Comparison of ENCODE assay signal across 9 mouse cellular contexts in the genomic region with DNA sequence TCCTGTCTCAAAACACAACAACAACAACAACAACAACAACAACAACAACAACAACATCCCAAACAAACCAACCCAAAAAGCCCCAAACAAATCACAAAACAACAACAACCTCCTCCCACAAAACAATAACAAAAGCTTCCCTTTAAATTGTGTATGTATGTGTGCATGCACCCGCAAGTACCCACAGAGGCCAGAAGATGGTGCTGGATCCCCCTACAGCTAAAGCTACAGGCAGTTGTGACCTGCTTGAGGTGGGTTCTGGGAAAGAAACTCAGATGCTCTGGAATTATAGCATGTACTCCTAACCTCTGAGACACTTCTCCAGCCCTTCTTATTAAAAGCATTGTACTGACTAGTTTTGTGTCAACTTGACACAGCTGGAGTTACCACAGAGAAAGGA. TPM values are rescaled to one million over a fixed set of nuclear protein-coding genes. Genes with fewer than 3 reads are reported as not detected.
A peak's percentile ranks its signal among the peaks of the same experiment; 100 is the strongest.
DNase-seq lines count a peak whose midpoint lies in the region; ATAC-seq and TF ChIP-seq lines count a peak whose summit lies in the region.
"Had no signal": no experiment of that assay in that cellular context is flagged by ENCODE, and none has a peak within 500 bp of the region (broad histone marks: within the 10 kb centered on the region; RNA-seq: fewer than 3 reads in every experiment).

No protein-coding gene starts in this region.

- in situ Hi-C loops in CH12.LX (cut with MboI; ENCODE audit: low pct_ligation_motif_present, low pct_unique_long_range_greater_than_20kb, low sequenced_read_pairs), result no loop called here

- no peak overlapping the region for H3K9ac ChIP-seq in hindbrain, postnatal 0 days (replicated peaks; ENCODE audit: low read length)
- H3K9ac ChIP-seq in hindbrain, embryonic 14.5 days, result no peak overlapping the region
- H3K9ac ChIP-seq in CH12.LX (ENCODE audit: insufficient read depth, low read depth), result no peak overlapping the region
- H3K9ac ChIP-seq in liver, postnatal 0 days (replicated peaks), result no peak overlapping the region
- H3K9ac ChIP-seq: embryonic facial prominence, embryonic 15.5 days had no signal

- no peak for TF ChIP-seq EP300 in CH12.LX (IDR thresholded peaks at IDR 0.05; ENCODE audit: low read length)
- TF ChIP-seq EP300 in liver, postnatal 0 days (IDR thresholded peaks at IDR 0.05; ENCODE audit: low read depth), result no peak

- no peak for TF ChIP-seq POLR2A in CH12.LX (IDR thresholded peaks at IDR 0.05; ENCODE audit: low read depth, low read length)

- peak; percentile 59 for TF ChIP-seq CTCF in hindbrain, postnatal 0 days (IDR thresholded peaks at IDR 0.05; ENCODE audit: low read depth)
- TF ChIP-seq CTCF in CH12.LX (conservative IDR thresholded peaks at IDR 0.05 in 1 of 2, IDR thresholded peaks at IDR 0.05 in 1 of 2; ENCODE audit: low read depth in 2 of 2, low read length in 2 of 2), result peak; percentile 57 to 80
- TF ChIP-seq CTCF in liver, postnatal 0 days (IDR thresholded peaks at IDR 0.05; ENCODE audit: low read depth), result peak; percentile 80

- dilution Hi-C loops in CH12.LX (cut with MboI; ENCODE audit: extremely low pct_ligation_motif_present, extremely low pct_unique_long_range_greater_than_20kb, low sequenced_read_pairs), result no loop called here

- H3K79me2 ChIP-seq in CH12.LX (replicated peaks; ENCODE audit: control insufficient read depth, extremely low read depth, insufficient read depth, poor library complexity, severe bottlenecking), result no peaks in the 10 kb centered on the region

- no peaks in the 10 kb centered on the region for H3K9me3 ChIP-seq in hindbrain, postnatal 0 days (ENCODE audit: low read length)
- H3K9me3 ChIP-seq in hindbrain, embryonic 14.5 days (ENCODE audit: control insufficient read depth, low read length), result no peaks in the 10 kb centered on the region
- peaks cover 3% of the 10 kb centered on the region for H3K9me3 ChIP-seq in CH12.LX (replicated peaks; ENCODE audit: low read length)
- H3K9me3 ChIP-seq in liver, postnatal 0 days (ENCODE audit: low read length), result no peaks in the 10 kb centered on the region
- H3K9me3 ChIP-seq: embryonic facial prominence, embryonic 15.5 days had no signal

- H3K27me3 ChIP-seq in hindbrain, postnatal 0 days (ENCODE audit: insufficient read depth, low read length), result no peaks in the 10 kb centered on the region
- H3K27me3 ChIP-seq in hindbrain, embryonic 14.5 days (ENCODE audit: control insufficient read depth, insufficient read depth, low read length), result no peaks in the 10 kb centered on the region
- no peaks in the 10 kb centered on the region for H3K27me3 ChIP-seq in CH12.LX (replicated peaks)
- no peaks in the 10 kb centered on the region for H3K27me3 ChIP-seq in liver, postnatal 0 days (ENCODE audit: insufficient read depth, low read length)
- H3K27me3 ChIP-seq: embryonic facial prominence, embryonic 15.5 days had no signal

- 61% methylated on average over 1 of the region's 1 CpGs for WGBS in hindbrain, postnatal 0 days
- WGBS in hindbrain, embryonic 14.5 days, result 62% methylated on average over 1 of the region's 1 CpGs
- 79% methylated on average over 1 of the region's 1 CpGs for WGBS in liver, postnatal 0 days (ENCODE audit: insufficient replicate concordance)

- no peak overlapping the region for H3K4me3 ChIP-seq in hindbrain, postnatal 0 days (ENCODE audit: low read length)
- no peak overlapping the region for H3K4me3 ChIP-seq in hindbrain, embryonic 14.5 days (replicated peaks; ENCODE audit: low read length)
- no peak overlapping the region for H3K4me3 ChIP-seq in CH12.LX (replicated peaks in 1 of 3; ENCODE audit: low read depth in 2 of 3, low read length in 2 of 3, poor library complexity in 1 of 3)
- H3K4me3 ChIP-seq in liver, postnatal 0 days (ENCODE audit: low read depth, low read length), result no peak overlapping the region
- H3K4me3 ChIP-seq: embryonic facial prominence, embryonic 15.5 days had no signal

- H3K27ac ChIP-seq in hindbrain, postnatal 0 days, result no peak overlapping the region
- H3K27ac ChIP-seq in hindbrain, embryonic 14.5 days, result no peak overlapping the region
- no peak overlapping the region for H3K27ac ChIP-seq in CH12.LX (ENCODE audit: insufficient read depth, low read depth)
- H3K27ac ChIP-seq in liver, postnatal 0 days (ENCODE audit: low read depth), result no peak overlapping the region
- H3K27ac ChIP-seq: embryonic facial prominence, embryonic 15.5 days had no signal

- peak; percentile 43 for DNase-seq in hindbrain, postnatal 0 days (ENCODE audit: low spot score)
- DNase-seq in hindbrain, embryonic 14.5 days (ENCODE audit: low spot score), result no peak
- DNase-seq in CH12.LX (ENCODE audit: extremely low read depth), result no peak
- DNase-seq in c-Kit-negative CD71-positive TER-119-positive erythroid progenitor cells, embryonic 14.5 days (ENCODE audit: low read depth, low spot score), result peak; percentile 38
- DNase-seq in liver, postnatal 0 days, result peak; percentile 53
- no peak for DNase-seq in right cerebral cortex, adult 2 months (ENCODE audit: low spot score in 2 of 2)
- no peak for DNase-seq in urinary bladder, postnatal 25 days (ENCODE audit: low spot score)
- DNase-seq in ovary, postnatal 14 days (ENCODE audit: low spot score), result no peak

- no peaks in the 10 kb centered on the region for H3K4me1 ChIP-seq in hindbrain, postnatal 0 days (ENCODE audit: insufficient read depth, low read length)
- H3K4me1 ChIP-seq in hindbrain, embryonic 14.5 days (replicated peaks; ENCODE audit: control insufficient read depth, insufficient read depth, low read length), result no peaks in the 10 kb centered on the region
- H3K4me1 ChIP-seq in CH12.LX (ENCODE audit: control insufficient read depth in 1 of 2, insufficient read depth in 2 of 2), result no peaks in the 10 kb centered on the region
- no peaks in the 10 kb centered on the region for H3K4me1 ChIP-seq in liver, postnatal 0 days (ENCODE audit: insufficient read depth)
- H3K4me1 ChIP-seq: embryonic facial prominence, embryonic 15.5 days had no signal

- H3K4me2 ChIP-seq in hindbrain, postnatal 0 days (ENCODE audit: low read depth, low read length), result no peak overlapping the region
- H3K4me2 ChIP-seq in hindbrain, embryonic 14.5 days (replicated peaks), result no peak overlapping the region
- H3K4me2 ChIP-seq in CH12.LX (ENCODE audit: insufficient read depth, low read depth, poor library complexity, severe bottlenecking), result no peak overlapping the region
- no peak overlapping the region for H3K4me2 ChIP-seq in liver, postnatal 0 days (ENCODE audit: low read depth, low read length)
- H3K4me2 ChIP-seq: embryonic facial prominence, embryonic 15.5 days had no signal

- peak; percentile 75 for TF ChIP-seq RAD21 in CH12.LX (IDR thresholded peaks at IDR 0.05; ENCODE audit: low read depth, low read length)

- ATAC-seq in hindbrain, postnatal 0 days, result no peak
- no peak for ATAC-seq in hindbrain, embryonic 14.5 days (ENCODE audit: low FRiP score)
- ATAC-seq in liver, postnatal 0 days, result peak; percentile 54; the same call in 1 of the 2 replicates

- H3K36me3 ChIP-seq in hindbrain, postnatal 0 days (ENCODE audit: insufficient read depth, low read length), result no peaks in the 10 kb centered on the region
- H3K36me3 ChIP-seq in hindbrain, embryonic 14.5 days (replicated peaks; ENCODE audit: control insufficient read depth, insufficient read depth), result no peaks in the 10 kb centered on the region
- no peaks in the 10 kb centered on the region for H3K36me3 ChIP-seq in CH12.LX (replicated peaks in 1 of 2; ENCODE audit: control insufficient read depth in 1 of 2, insufficient read depth in 1 of 2, low read length in 1 of 2)
- no peaks in the 10 kb centered on the region for H3K36me3 ChIP-seq in liver, postnatal 0 days (replicated peaks; ENCODE audit: insufficient read depth, low read length)
- H3K36me3 ChIP-seq: embryonic facial prominence, embryonic 15.5 days had no signal

TF ChIP-seq in CH12.LX, 34 proteins besides CTCF, POLR2A, EP300 and RAD21:
- peak; percentile 82 for TF ChIP-seq SMC3 (IDR thresholded peaks at IDR 0.05; ENCODE audit: low read depth, low read length)
- TF ChIP-seq ZC3H11A (IDR thresholded peaks at IDR 0.05; ENCODE audit: low read depth, low read length), result 0 out of 2 replicates have a peak, but pooled peaks have one; percentile 14
- no peak for TF ChIP-seq CHD2 (IDR thresholded peaks at IDR 0.05; ENCODE audit: low read length)

RNA-seq across cellular contexts. Expression of a gene that starts 22.7 kb away (rescaled TPM):
- total RNA-seq in hindbrain, postnatal 0 days (2014; rRNA removed), result 22.1 and 24.9 TPM in 2 replicates
- polyA plus RNA-seq in hindbrain, postnatal 0 days (2015; fragmentation: Nextera tagmentation; extraction: Ambion mirVana), result 59.3 and 61.8 TPM in 2 replicates
- polyA plus RNA-seq in hindbrain, embryonic 14.5 days (2014; fragmentation: Nextera tagmentation; extraction: Ambion mirVana), result 44.8 and 46.8 TPM in 2 replicates
- total RNA-seq in CH12.LX (2012; rRNA removed) (19.1 and 20.8 TPM in 2 replicates), CH12.LX (2014; rRNA removed) (16.8 and 19.6 TPM in 2 replicates)
- 14.5 and 16.2 TPM in 2 replicates for polyA plus RNA-seq in CH12.LX (2012; ENCODE audit: insufficient read length, low read depth)
- 11.3 and 12.5 TPM in 2 replicates for polyA plus RNA-seq in liver, postnatal 0 days (2015; fragmentation: Nextera tagmentation; extraction: Ambion mirVana)

RNA-seq across cellular contexts. Expression of a gene that starts 23.3 kb away (rescaled TPM):
- total RNA-seq in hindbrain, postnatal 0 days (2014; rRNA removed), result 10.1 and 23.6 TPM in 2 replicates
- polyA plus RNA-seq in hindbrain, postnatal 0 days (2015; fragmentation: Nextera tagmentation; extraction: Ambion mirVana), result 9.0 and 11.7 TPM in 2 replicates
- 7.1 and 7.9 TPM in 2 replicates for polyA plus RNA-seq in hindbrain, embryonic 14.5 days (2014; fragmentation: Nextera tagmentation; extraction: Ambion mirVana)
- 14.4 and 14.9 TPM in 2 replicates for total RNA-seq in CH12.LX (2012; rRNA removed)
- 10.9 and 12.3 TPM in 2 replicates for total RNA-seq in CH12.LX (2014; rRNA removed)
- polyA plus RNA-seq in CH12.LX (2012; ENCODE audit: insufficient read length, low read depth), result 17.7 and 18.7 TPM in 2 replicates
- 7.4 and 7.9 TPM in 2 replicates for polyA plus RNA-seq in liver, postnatal 0 days (2015; fragmentation: Nextera tagmentation; extraction: Ambion mirVana)

Comparison
In these comparisons a context has a peak if more than half of its experiments do, and no peak if none do; other contexts are left out.
1. DNase-seq: peak in hindbrain, postnatal 0 days (single experiment), c-Kit-negative CD71-positive TER-119-positive erythroid progenitor cells, embryonic 14.5 days (single experiment) and liver, postnatal 0 days (single experiment); none in hindbrain, embryonic 14.5 days (single experiment), CH12.LX (single experiment), right cerebral cortex, adult 2 months (0 of 2), urinary bladder, postnatal 25 days (single experiment) and ovary, postnatal 14 days (single experiment).
2. Peak in every context shown above with its lines, with median percentiles within 50 percentile points of each other: CTCF ChIP-seq.